Mouse (Mus musculus) testis, adult 2 months (tissue): ENCODE measurements around the gene Tapbpl.

Experiments used
- CTCF ChIP-seq: fragments of 200-500 bp; IDR thresholded peaks from 2 replicates; pipeline ENCODE4 v1.5.1; 2012; ENCODE audit warnings: low read depth, mild to moderate bottlenecking, inconsistent platforms, low read length, moderate library complexity; ENCODE audit not compliant: control insufficient read depth, insufficient read depth, insufficient replicate concordance
- POLR2A ChIP-seq: fragments of 200-500 bp; IDR thresholded peaks from 2 replicates; pipeline ENCODE4 v1.6.1; 2012; ENCODE audit warnings: low read depth, mild to moderate bottlenecking, inconsistent platforms, low read length, moderate library complexity; ENCODE audit not compliant: control insufficient read depth

GRCm38 (mm10) chr6:125266091-125266490 is 34.4 kb upstream of the Tapbpl start:
- TF ChIP-seq CTCF (no peak), POLR2A (no peak)
